Mouse (Mus musculus) cerebellum, adult 9-11 months (tissue): ENCODE measurements around the gene Adgrg5.
A peak's percentile ranks its signal among the peaks of the same experiment; 100 is the strongest.

Experiments used
- DNase-seq: peaks from one replicate; pipeline ENCODE4 v3.0.0; 2022

Adgrg5 gene

DNA sequence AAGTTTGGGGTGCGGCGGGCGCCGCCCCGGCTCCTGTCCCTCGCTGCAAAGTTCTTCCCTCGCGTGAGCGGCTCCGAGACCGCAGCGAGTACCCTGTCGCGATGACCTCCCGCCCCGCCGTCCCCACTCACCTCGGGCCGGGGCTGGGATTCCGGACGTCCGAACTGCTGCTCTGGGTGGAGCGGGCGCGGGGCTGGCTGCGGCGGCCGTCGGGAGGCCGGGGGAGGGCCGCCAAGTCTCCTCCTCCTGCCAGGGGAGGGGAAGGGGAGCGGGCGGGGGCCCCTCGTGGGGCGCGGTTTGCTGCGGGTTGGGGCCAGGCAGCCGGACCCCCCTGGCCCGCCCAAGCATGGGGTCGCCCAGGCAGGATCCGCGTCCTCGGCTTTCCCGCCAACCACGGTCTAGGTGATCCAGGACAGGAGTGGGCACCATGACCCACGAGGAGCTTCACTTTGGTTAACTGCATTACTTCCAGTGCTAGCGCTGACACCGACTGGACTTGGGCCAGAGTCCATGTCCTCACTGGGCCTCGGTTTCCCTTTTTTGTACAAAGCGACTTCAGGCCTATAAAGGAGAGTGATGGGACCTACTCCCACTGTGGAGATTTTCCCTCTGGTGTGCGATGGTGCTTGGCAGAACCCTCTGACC lies 5.5 kb upstream of the Adgrg5 start, which contains the start of gene Ccdc102a:
Ccdc102a (minus strand) TSS at position 248 of the 645 bp plus-strand sequence.
- DNase-seq = no peak

- no peak for DNase-seq
These were observed 4.2 kb upstream of the Adgrg5 start for GRCm38 (mm10) chr8:94919256-94919655.

DNA sequence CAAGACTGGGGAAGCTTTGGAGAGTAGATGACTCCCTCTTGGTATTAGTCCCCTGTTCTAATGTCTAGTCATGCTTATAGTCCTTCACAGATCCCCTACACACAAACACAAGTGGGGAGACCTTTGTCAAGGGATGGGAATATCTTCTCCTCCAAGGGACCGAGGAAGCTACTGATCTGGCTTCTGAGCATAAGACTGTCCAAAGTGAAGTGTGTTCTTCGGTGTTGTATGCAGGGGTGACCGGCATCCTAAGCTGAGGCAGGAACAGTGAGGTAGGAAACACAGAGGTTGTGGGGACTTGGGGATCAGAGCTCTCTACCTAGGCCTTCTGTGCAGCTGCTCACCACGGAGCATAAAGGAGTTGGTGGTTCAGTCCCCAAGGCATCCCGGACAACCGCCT lies 1.3 kb upstream of the Adgrg5 start:
- DNase-seq = no peak

GRCm38 (mm10) chr8:94922602-94923001 lies 892 bp upstream of the Adgrg5 start:
- no peak for DNase-seq

DNA sequence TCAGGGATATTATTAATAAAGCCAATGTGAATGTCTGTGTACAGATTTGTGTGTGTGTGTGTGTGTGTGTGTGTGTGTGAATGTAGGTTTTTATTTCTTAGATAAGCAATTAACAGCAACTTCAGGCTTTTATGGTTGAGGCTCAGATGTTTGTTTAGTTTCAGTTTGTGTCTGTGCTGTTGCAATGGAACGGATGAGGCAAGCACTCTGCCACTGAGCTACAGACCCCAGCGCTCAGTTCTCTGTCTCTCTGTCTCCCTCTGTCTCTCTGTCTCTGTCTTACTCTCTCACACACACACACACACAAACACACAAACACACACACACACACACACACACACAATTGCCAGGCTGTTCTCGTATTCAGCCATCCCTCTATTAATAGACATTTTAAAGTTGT lies 4.7 kb downstream of the Adgrg5 start:
- DNase-seq = no peak

DNA sequence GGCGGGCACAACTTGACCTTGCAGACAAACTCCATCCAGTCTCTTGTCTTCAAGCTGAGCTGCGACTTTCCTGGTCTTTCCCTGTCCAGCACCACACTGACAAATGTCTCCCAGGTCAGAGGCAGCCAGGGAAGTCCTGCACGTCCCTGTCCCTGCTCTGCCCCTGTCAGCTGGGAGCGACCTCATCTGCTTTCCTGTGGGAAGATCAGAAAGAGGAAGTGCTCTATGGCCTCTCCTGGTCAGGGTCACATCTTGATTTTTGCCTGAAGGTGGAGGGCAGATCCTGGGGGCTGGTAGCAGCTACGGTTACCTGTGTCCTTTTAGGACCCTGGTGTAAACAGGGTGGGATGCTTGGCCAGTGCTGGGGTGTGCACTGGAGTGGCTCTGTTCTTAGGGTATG lies 10.4 kb downstream of the Adgrg5 start:
- DNase-seq = no peak

DNA sequence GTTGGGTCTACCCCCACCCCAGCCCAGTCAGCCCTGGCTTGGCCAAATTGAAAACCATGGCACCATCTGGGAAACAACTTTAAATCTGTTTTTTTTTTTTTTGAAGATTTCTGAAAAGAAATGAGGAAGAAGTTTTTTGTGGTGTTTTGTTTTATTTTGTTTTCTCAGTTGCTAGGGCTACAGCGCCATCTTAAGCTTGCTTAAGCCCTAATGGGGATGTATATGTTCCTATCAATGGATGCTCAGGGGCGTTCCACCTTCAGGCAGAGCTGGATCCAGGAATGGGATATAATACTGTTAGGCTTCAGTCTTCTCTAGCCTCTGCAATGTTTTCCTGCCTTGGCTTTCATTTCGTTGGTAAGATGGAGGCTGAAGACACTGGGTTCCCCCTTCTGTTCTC lies 11.7 kb downstream of the Adgrg5 start:
- no peak for DNase-seq

GRCm38 (mm10) chr8:94942566-94942965 lies 19.1 kb downstream of the Adgrg5 start:
- DNase-seq = no peak

DNA sequence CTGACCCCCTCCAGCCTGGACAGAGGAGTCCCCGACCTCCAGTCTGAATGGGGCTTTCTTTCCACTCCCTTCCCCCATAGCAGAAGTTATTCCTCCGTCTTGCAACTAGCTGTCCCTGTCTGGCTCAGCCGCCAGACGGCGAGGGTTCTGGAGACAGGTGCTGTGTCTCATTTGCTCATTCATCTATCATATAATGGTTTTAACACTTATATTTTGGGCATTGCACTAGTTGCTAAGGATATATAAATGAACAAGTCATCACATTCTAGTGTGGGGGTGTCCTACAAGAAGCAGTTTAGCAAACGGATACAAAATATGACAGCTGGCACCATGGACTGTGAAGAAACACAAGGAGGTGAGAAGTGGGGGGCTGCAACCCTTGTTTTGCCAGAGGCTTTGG lies 21.7 kb downstream of the Adgrg5 start:
- DNase-seq = no peak

DNA sequence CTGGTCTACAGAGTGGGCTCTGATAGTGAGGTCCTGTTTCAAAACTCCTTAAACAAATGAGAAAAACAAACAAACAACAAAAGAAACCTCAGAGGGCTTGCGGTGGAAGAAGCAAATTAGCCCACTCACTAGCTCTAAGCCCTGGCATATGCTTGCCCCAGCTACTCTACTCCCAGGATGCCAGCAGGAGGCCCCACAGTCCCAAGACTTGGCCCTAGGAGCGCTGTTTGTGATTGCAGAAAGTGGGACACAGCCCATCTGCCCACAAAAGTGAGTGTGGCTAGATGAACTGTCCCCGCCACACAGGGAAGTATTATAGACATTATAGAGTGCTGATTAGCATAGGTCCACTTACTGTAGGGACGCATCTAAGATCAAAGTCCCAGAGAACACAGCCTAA lies 24.9 kb downstream of the Adgrg5 start:
- DNase-seq = no peak

DNA sequence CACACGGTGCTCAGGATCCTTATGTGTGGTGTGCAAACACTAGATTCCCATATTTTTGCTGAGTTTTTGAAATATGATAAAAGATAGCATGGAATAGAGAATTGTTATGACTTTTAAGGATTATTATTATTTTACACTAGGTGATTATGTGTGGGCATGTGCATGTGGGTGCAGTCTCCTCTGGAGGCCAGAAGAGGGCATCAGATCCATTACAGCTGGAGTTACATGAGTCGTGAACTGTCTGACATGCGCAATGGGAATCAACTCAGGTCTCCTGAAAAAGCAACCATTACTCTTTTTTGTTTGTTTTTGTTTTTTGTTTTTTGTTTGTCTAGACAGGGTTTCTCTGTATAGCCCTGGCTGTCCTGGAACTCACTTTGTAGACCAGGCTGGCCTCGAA lies 25.5 kb downstream of the Adgrg5 start:
- no peak for DNase-seq

- DNase-seq = peak; percentile 69
These were observed 26.6 kb downstream of the Adgrg5 start for GRCm38 (mm10) chr8:94950046-94950445.

GRCm38 (mm10) chr8:94950458-94950857 lies 27.0 kb downstream of the Adgrg5 start:
- DNase-seq = no peak

DNA sequence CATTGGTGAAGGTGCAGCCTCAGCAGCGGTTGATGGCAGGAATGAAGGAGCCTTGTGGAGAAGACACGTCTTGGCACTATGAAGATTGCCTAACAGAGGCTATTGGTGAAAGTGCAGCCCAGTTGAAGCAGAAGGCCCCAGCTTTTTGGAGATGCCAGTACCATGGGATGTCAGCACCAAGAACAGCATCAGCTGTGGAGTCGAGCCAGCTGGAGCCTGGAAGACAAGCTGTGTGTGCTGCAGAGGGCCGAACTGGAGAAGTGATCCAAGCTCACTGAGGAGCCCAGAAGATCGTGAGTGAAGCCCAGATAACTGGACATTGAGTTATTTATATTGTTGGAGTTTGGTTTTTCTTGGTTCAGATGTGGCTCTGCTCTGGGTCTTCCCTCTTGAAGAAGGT lies 28.6 kb downstream of the Adgrg5 start:
- no peak for DNase-seq

- no peak for DNase-seq
These were observed 30.3 kb downstream of the Adgrg5 start for GRCm38 (mm10) chr8:94953624-94954367.

DNA sequence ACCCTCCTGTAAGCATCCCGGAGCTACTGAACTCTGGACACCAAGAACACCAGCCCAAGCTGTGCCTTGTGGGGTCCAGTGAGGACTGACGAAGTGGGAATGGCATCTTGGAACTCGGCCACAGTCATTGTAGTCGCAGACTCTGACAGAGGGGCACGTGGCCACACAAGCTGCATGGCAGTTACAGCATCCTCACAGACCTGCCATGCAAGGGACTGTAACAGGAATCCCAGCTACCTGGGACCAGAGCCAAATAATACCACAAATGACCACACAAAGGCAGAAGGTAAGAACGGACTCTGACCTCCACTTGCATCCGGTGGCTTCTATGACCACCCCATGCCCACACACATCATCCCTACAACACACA lies 30.9 kb downstream of the Adgrg5 start:
- DNase-seq = no peak

DNA sequence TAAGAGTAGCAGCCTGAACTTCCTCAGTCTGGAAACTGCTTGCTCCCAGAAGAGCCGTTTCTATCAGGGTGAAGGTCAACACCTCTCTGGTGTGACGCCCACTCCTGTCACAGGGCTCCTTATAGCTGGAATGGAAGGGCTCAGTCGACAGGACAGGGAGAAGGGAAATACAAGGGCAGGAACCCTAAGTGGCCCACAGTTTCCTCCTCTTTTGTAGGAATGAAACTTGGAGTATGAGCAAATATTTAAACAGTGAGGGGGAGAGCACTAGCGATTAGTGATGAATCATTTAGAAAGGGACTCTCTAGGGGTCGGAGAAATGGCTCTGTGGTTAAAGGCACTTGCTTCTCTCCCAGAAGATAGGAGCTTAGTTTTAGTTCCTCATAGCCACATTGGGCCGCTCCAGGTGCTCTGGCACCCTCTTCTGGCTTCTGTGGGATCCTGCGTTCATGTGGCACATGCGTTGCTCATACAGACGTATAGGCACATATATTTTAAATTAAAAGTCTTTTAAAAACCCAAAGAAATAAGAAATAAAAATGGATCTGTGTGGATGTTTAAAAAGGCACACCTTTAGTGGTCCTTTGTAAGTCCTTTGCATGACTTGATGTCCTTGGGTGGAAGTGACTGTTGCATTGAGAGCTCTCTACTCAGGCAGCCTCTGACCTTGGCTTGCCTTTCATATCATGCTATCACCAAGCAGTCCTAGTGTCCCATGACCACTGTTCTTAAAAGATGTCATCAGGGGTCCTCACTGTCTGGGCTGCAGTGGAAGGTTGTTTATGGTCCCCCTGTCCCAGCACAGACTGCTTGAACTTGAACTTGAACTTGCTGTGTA lies 31.6 kb downstream of the Adgrg5 start:
- no peak for DNase-seq

DNA sequence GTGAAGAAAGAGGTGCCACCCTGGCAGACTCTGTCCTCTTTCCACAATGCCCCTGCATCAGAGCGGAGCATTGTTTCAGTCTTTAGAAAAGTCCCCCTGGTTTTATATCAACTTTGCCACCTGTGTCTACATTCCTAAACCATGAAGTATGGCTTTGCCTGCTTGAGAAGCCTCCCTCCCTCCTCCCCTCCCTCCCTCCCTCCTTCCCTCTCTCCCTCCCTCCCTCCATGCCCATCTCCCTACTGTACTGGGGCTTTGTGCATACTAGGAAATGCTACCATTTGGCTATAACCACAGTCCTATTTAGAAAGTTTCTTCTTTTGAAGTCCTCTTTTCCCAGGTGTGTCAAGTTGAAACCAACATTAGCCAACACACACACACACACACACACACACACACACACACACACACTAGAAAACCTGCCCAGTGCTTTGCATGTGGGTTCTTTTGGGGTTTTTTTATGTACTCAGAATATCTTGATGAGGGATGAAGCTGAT lies 32.6 kb downstream of the Adgrg5 start:
- no peak for DNase-seq

- no peak for DNase-seq
These were observed 38.7 kb downstream of the Adgrg5 start for GRCm38 (mm10) chr8:94962201-94962600.

DNA sequence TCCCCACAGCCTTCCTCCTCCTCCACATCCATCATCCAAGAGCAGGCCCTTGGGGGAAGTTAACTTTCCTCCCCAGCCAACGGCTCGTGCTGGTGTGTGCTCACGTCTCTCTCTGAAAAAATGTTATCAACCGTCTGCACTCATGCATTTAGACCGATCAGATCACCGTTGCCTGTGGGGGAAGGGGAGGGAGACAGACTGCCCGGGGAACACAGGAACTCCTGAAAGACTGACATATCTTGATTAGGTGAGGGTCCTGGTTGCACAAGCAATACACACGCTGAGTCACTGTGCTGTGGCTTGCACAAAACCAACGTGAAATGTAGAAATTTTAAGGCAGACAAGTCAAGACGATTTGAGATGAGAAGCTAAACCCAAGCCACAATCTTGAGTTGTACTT lies 41.3 kb downstream of the Adgrg5 start:
- DNase-seq = no peak

DNA sequence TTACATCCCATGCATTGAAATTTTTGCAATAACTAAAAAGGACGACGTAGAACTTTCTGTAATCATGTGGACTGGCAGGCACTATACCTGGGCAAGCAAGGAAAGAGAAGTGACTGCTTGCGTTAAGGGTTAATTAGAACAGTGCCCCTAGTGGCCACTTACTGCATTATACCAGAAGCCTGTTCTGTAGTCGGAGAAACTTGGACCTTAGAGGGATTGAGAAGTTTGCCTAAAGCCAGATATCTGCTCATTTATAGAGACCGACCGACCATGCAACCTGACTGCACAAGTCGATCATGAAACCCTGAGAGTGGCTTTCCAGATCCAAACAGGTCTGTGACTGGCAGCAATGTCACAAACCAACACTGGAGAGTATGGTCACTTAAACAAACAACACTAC lies 43.1 kb downstream of the Adgrg5 start:
- DNase-seq = no peak

DNA sequence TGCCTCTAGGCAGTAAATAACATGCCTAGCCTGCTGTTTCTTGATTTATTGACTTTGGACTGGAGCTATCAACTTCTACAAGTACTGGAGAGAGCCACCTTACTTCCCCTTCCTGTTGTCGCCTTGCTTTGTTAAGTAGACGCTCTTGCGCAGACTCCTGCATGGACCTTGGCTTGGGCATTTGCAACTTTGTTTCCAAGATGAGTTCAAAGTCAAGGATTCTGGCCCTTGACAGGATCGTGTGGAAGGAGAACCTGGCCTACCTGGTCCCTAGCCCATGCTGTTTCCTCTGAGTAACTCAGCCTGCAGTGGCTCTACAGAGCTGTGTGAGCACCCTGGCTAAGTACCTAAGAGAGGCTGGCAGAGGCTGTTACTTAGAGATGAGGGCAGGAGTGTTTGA lies 43.6 kb downstream of the Adgrg5 start:
- no peak for DNase-seq

- DNase-seq = no peak
These were observed 44.1 kb downstream of the Adgrg5 start for GRCm38 (mm10) chr8:94967554-94967953.

- DNase-seq = no peak
These were observed 49.8 kb downstream of the Adgrg5 start for GRCm38 (mm10) chr8:94973270-94973669.
